Mouse (Mus musculus): Measurements from ENCODE around the gene Gys1.

DNA sequence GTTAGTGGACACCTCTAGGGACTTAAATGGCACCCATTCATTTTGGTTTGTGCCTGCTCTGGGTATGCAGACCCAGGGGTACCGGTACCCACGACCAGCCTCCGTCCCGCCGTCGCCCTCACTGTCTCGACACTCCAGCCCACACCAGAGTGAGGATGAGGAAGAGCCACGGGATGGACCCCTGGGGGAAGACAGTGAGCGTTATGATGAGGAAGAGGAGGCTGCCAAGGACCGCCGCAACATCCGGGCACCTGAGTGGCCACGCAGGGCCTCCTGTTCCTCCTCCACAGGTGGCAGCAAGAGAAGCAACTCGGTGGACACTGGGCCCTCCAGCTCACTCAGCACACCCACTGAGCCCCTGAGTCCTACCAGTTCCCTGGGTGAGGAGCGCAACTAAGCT, 20.3 kb downstream of the Gys1 start:
- no peak for TF ChIP-seq POLR2A (IDR thresholded peaks at IDR 0.05; ENCODE audit: control insufficient read depth, extremely low read depth, insufficient read depth, low read length, poor library complexity)
- TF ChIP-seq CTCF (IDR thresholded peaks at IDR 0.05; ENCODE audit: borderline replicate concordance, control insufficient read depth, extremely low read depth, insufficient read depth, low read length, poor library complexity): no peak
